Mouse (Mus musculus) lung, embryonic 15.5 days (tissue): ENCODE results near the gene Cacna1f. TPM values are rescaled to one million over a fixed set of nuclear protein-coding genes. Genes with fewer than 3 reads are reported as not detected.

ENCODE experiments used
- ATAC-seq: fragments of 200-750 bp; cut with Nextera tagmentation; 2 replicates; pipeline ENCODE4 v1.8.0; 2017; ENCODE audit warnings: moderate number of reproducible peaks, borderline replicate concordance; ENCODE audit not compliant: low FRiP score, low TSS enrichment; ENCODE audit errors: extremely low read depth
- H3K27ac ChIP-seq: fragments of 300-500 bp; sonication (generic); 2 replicates; pipeline ENCODE4 v1.5.1; 2015; ENCODE audit warnings: moderate library complexity, mild to moderate bottlenecking, inconsistent platforms
- H3K27me3 ChIP-seq: fragments of 300-500 bp; sonication (generic); 2 replicates; pipeline ENCODE4 v1.6.1; 2015; ENCODE audit warnings: inconsistent platforms
- H3K36me3 ChIP-seq: fragments of 300-500 bp; sonication (generic); 2 replicates; pipeline ENCODE4 v1.6.1; 2015; ENCODE audit warnings: inconsistent platforms
- H3K4me1 ChIP-seq: fragments of 300-500 bp; sonication (generic); 2 replicates; pipeline ENCODE4 v1.6.1; 2015; ENCODE audit warnings: inconsistent platforms
- H3K4me2 ChIP-seq: fragments of 300-500 bp; sonication (generic); 2 replicates; pipeline ENCODE4 v1.6.1; 2015; ENCODE audit warnings: inconsistent platforms, mild to moderate bottlenecking, moderate library complexity
- H3K4me3 ChIP-seq: fragments of 300-500 bp; sonication (generic); 2 replicates; pipeline ENCODE4 v1.5.1; 2015; ENCODE audit warnings: mild to moderate bottlenecking, inconsistent platforms
- H3K9ac ChIP-seq: fragments of 300-500 bp; sonication (generic); 2 replicates; pipeline ENCODE4 v1.6.1; 2015; ENCODE audit warnings: inconsistent platforms
- H3K9me3 ChIP-seq: fragments of 300-500 bp; sonication (generic); 2 replicates; pipeline ENCODE4 v1.6.1; 2016; ENCODE audit warnings: inconsistent platforms
- WGBS: fragments of 180-500 bp; shearing (Covaris S2); methylation state at CpG from one replicate; pipeline ENCODE4 v1.1.7; 2015; 5-methylcytosine and 5-hydroxymethylcytosine counted together
- polyA plus RNA-seq: library from polyadenylated mRNA; unstranded; fragments of >200 nt; fragmentation: Nextera tagmentation; extraction: Ambion mirVana; gene quantifications from 2 replicates; pipeline ENCODE4 v1.2.1, GENCODE M21; 2015

Cacna1f gene
- polyA plus RNA-seq, 1 experiment from 2014 or later = not detected

- Histone ChIP-seq H3K4me1 (no peaks in the 10 kb centered on the region), H3K9me3 (no peaks in the 10 kb centered on the region), H3K27ac (no peak overlapping the region), H3K4me3 (peak overlapping the region; percentile 30), H3K36me3 (no peaks in the 10 kb centered on the region), H3K9ac (no peak overlapping the region), H3K27me3 (no peaks in the 10 kb centered on the region), H3K4me2 (peak overlapping the region; percentile 54)
- peak; percentile 37; the same call in 1 of the 2 replicates for ATAC-seq
- 21% methylated on average over 12 of the region's 12 CpGs for WGBS
Measured at GRCm38 (mm10) chrX:7680057-7680412, 73.2 kb downstream of the Cacna1f start.

GRCm38 (mm10) chrX:7680864-7681263 lies 74.0 kb downstream of the Cacna1f start, which contains the start of gene Magix:
Gene Magix (minus strand): TSS chrX:7681251.
- H3K9me3 ChIP-seq = no peaks in the 10 kb centered on the region
- H3K27me3 ChIP-seq = no peaks in the 10 kb centered on the region
- ATAC-seq = no peak
- peak within 1 kb of the TSS; percentile 54 for H3K4me2 ChIP-seq
- no peaks in the 10 kb centered on the region for H3K36me3 ChIP-seq
- WGBS = 61% methylated on average over 14 of the region's 14 CpGs
- peak within 1 kb of the TSS; percentile 30 for H3K4me3 ChIP-seq
- H3K27ac ChIP-seq = no peak within 1 kb of the TSS
- no peaks in the 10 kb centered on the region for H3K4me1 ChIP-seq
- no peak within 1 kb of the TSS for H3K9ac ChIP-seq

Other genes with a start within 250 kb of the Cacna1f start
- 0.81 and 0.93 TPM in 2 replicates for gene Usp27x, start 231.3 kb upstream of the Cacna1f start, polyA plus RNA-seq
- 0.05 TPM in 1 of 2 replicates, not detected in the other for gene Foxp3, start 33.4 kb upstream of the Cacna1f start, polyA plus RNA-seq
- gene Ppp1r3f, start 32.8 kb upstream of the Cacna1f start, polyA plus RNA-seq = 1.9 and 2.2 TPM in 2 replicates
- 31.9 and 32.1 TPM in 2 replicates for gene Ccdc22, start 1.6 kb upstream of the Cacna1f start, polyA plus RNA-seq
- gene Syp, start 31.4 kb downstream of the Cacna1f start, polyA plus RNA-seq = 1.9 and 3.4 TPM in 2 replicates
- gene Prickle3, start 50.2 kb downstream of the Cacna1f start, polyA plus RNA-seq = 8.5 and 8.8 TPM in 2 replicates
- 186 and 191 TPM in 2 replicates for gene Plp2, start 64.3 kb downstream of the Cacna1f start, polyA plus RNA-seq
- 0.53 and 0.62 TPM in 2 replicates for gene Magix, start 74.2 kb downstream of the Cacna1f start, polyA plus RNA-seq
- gene Gpkow, start 90.0 kb downstream of the Cacna1f start, polyA plus RNA-seq = 46.9 and 49.1 TPM in 2 replicates
- 69.6 and 79.5 TPM in 2 replicates for gene Wdr45, start 107.2 kb downstream of the Cacna1f start, polyA plus RNA-seq
- not detected in 2 replicates for gene Gm45208, start 115.2 kb downstream of the Cacna1f start, polyA plus RNA-seq
- gene Praf2, start 121.4 kb downstream of the Cacna1f start, polyA plus RNA-seq = 58.9 and 60.6 TPM in 2 replicates
- gene Ccdc120, start 143.8 kb downstream of the Cacna1f start, polyA plus RNA-seq = 23.5 and 23.6 TPM in 2 replicates
- gene Tfe3, start 155.5 kb downstream of the Cacna1f start, polyA plus RNA-seq = 29.2 and 30.5 TPM in 2 replicates
- 39.7 and 41.7 TPM in 2 replicates for gene Gripap1, start 182.7 kb downstream of the Cacna1f start, polyA plus RNA-seq
- gene Kcnd1, start 215.2 kb downstream of the Cacna1f start, polyA plus RNA-seq = 1.4 and 1.6 TPM in 2 replicates
- gene Otud5, start 234.3 kb downstream of the Cacna1f start, polyA plus RNA-seq = 42.2 and 46.6 TPM in 2 replicates